Mouse (Mus musculus) large intestine, adult 2 months (tissue): ENCODE results near the gene Rab5if. TPM values are rescaled to one million over a fixed set of nuclear protein-coding genes. Genes with fewer than 3 reads are reported as not detected.
"Not testable (repeated sequence)": the region's sequence is repeated elsewhere in the genome, so short reads cannot be mapped to it uniquely, and the experiment has no call there.

Experiments used
- DNase-seq: peaks from one replicate; pipeline ENCODE4 v3.0.0-alpha.2; 2012; ENCODE audit warnings: low read depth, low spot score
- WGBS: fragments of 180-500 bp; shearing (Covaris S2); methylation state at CpG from one replicate; pipeline ENCODE4 v1.1.7; 2018; 5-methylcytosine and 5-hydroxymethylcytosine counted together
- polyA plus RNA-seq: library from polyadenylated mRNA; depleted of rRNA; stranded (reverse); fragments of >200 nt; gene quantifications from 2 replicates; pipeline ENCODE4 v1.2.3, GENCODE M21; 2012

Rab5if gene
- polyA plus RNA-seq, 1 experiment: 94.1 TPM

DNA sequence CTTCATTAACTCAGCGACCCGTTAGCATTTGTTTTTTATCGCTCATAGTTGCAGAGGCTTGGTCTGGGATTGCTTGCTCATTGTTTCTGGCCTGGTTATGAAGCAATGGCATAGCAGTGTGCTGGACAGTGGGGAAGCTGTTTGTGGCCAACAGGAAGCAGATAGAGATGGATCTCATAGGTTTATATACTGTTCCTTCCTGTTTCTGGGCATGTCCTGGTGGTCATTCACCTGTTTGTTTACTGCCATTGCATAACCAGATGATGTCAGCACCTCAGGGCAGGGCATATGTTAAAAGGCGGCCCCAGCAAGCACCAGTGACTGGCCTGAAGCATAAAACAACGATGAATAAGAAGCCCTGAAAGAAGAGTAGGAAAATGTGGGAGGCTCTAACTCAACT is 12.4 kb upstream of the Rab5if start:
- 54% methylated on average over 5 of the region's 5 CpGs for WGBS

DNA sequence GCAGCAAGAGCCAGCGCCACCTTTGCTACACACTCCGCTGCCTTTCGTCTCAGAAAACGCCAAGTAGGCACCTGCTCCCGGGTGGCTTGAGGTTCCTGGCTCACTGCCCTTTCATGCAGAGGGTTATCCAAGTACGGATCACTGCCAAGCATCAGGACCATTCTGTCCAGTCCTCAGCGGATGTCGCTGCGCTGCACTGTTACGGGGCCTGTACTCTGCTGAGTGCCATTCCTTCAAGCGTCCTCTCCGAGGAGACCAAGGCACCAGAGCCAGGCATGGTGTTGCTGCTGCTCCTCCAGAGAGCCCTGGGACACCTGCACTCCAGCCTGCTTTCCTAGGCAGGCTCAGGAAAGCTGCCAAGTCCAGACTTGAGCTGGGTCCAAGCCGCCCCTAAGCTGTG is 9.3 kb upstream of the Rab5if start:
- 32% methylated on average over 10 of the region's 13 CpGs for WGBS

More for the DNA sequence above, 12.4 kb upstream of the Rab5if start:
- DNase-seq: no peak

GRCm38 (mm10) chr2:156853999-156854771 is 8.7 kb upstream of the Rab5if start:
- 27% methylated on average over 13 of the region's 13 CpGs for WGBS

More for the DNA sequence above, 9.3 kb upstream of the Rab5if start:
- DNase-seq: not testable (repeated sequence)

DNA sequence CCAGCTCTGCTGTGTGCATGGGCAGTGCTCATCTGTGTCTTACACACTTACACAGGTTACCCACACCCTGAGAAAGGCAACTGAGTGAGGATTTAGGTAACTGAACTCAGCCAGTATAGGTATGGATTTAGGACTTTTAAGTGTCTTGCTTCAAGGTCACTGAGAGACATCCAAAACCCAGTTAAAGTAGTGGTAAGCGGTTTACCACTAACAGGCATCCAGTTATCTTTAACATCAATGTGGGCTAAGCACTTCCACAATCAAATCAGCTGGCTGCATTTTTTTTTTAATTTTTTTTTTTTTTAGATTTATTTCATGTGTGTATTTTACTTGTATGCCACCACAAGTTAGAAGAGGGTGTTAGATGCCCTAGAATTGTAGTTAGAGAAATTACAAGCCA is 6.6 kb upstream of the Rab5if start:
- no peak for DNase-seq
- 92% methylated on average over 1 of the region's 1 CpGs for whole genome bisulfite sequencing

More at GRCm38 (mm10) chr2:156853999-156854771, 8.7 kb upstream of the Rab5if start:
- DNase-seq: not testable (repeated sequence)

GRCm38 (mm10) chr2:156857385-156857791 is 5.5 kb upstream of the Rab5if start:
- WGBS: 47% methylated on average over 3 of the region's 3 CpGs
- no peak for DNase-seq

DNA sequence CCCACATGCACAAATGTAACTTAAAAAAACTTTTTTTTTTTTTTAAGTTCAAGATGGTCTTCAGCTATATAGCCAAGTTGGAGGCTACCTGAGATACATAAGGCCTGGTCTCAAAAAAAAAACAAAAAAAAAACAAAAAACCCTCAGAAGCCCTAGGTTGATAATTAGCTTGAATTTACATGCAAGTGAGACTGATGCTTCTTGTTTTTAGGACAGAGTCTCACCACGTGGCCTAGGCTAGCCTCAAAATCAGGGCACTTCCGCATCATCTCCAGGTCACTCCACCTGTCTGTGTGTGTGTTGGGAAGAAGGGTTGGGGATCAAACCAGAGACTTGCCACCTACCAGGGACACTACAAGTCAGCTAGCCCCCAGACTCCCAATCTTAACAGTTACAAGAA is 5.1 kb upstream of the Rab5if start, which contains the start of gene 4930518I15Rik:
Gene 4930518I15Rik, minus strand, starts transcription at position 112 of the 400 bp plus-strand sequence.
- no peak for DNase-seq
- 75% methylated on average over 2 of the region's 2 CpGs for WGBS

- WGBS: 77% methylated on average over 7 of the region's 7 CpGs
- no peak for DNase-seq
Measured at GRCm38 (mm10) chr2:156858671-156859070, 4.3 kb upstream of the Rab5if start.

DNA sequence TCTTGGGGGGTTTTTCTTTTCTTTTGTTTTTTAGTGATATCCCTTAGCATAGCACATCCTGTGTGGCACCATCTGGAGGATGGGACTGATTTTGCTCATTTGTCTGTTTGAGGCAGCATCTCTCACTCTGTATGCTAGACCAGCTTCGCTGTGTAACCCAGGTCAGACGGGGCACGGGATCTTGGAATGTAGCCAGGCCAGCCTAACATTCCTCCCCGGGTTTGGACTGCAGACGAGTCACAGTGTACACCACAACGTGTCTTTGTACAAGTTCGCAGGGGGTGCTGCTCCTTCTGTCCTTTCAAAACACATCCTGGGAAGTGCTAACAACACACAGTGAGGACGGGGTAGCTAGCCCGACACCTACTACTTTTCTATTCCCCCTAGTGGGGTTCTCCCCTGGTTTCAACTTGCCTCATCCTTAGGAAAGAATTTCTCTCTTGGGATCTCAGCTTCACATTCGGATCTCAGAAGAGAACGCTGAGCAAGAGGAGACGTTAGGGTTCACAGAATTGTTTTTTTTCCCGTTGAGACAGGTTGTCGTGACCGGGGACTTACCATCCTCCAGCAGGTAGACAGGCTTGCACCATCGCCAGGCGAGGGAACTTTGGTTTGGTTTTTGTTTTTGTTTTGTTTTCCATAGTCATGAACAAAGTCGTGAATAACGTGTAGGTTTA is 749 bp upstream of the Rab5if start:
- under 1% methylated on average over 19 of the region's 19 CpGs for WGBS
- no peak for DNase-seq

GRCm38 (mm10) chr2:156863487-156864160 is 696 bp downstream of the Rab5if start:
- under 1% methylated on average over 28 of the region's 28 CpGs for WGBS
- DNase-seq: no peak

DNA sequence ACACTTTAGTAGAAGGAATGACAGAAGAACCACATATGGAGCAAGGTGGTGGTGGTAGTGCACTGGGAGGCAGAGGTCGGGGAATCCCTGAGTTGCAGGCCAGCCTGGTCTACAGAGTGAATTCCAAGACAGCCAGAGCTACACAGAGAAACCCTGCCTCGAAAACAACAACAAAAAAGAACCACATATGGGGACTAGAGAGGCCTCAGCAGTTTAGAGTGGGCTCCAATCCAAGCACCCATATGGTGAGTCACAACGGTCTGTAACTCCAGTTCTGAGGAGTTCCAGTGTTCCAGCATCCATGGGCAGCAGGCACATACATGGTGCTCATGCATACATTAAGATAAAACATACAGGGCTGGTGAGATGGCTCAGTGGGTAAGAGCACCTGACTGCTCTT is 1.6 kb downstream of the Rab5if start:
- DNase-seq: no peak
- WGBS: 31% methylated on average over 3 of the region's 3 CpGs

DNA sequence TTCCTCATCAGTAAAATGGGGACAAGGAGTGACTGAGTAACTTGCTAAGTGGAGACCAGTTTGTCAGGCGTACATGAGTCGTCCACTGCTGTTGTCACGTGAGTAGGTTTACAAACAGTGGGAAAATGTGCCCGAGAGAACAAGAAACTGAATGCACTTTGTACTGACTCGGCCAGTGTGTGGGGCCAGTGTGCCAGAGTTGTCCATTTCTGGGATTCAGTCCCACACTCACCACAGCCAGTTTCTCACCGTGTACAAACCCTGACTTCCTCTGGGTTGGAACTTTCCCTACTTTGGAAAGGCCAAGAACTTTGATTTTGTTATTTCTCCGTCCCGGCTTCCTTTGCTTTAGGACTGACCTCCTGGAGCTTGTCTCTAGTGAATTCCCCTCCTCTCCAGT is 6.1 kb downstream of the Rab5if start:
- WGBS: 38% methylated on average over 8 of the region's 8 CpGs
- no peak for DNase-seq

DNA sequence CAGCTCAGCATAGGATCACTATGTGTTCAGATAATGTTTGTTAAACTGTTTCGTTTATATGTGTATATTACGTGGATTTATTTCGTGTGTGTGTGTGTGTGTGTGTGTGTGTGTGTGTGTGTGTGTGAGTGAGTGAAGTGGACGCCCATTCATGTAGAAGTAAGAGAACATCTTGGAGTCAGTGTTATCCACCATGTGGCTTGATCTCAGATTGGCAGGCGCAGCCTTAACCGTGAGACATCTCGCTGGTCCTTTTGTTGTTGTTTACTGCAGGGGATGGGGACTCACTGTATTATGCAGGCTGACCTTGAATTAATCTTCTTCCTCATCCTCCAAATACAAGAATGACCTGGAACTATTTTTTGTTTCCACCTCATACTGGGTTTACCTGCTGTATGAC is 6.6 kb downstream of the Rab5if start:
- DNase-seq: no peak
- 79% methylated on average over 7 of the region's 7 CpGs for WGBS

DNA sequence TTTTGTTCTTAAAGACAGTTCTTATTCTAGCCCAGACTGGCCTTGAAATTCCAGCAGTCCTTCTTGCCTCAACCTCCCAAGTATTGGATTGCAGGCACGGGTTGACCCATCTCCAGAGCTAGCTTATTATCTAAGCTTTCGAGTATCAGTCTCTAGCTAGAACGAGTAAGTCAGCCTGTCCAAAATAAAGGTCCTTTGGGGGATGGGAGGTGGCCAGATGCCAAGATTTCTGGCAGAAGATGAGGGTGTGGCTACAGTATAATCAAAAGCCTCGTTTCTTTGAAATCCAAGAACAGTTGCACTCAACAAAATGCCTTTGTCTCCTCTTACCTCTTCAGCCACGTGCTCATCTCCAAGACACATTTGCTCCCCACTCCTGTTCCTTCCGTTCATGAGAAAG is 7.6 kb downstream of the Rab5if start:
- DNase-seq: no peak
- WGBS: 15% methylated on average over 6 of the region's 6 CpGs

- 28% methylated on average over 5 of the region's 5 CpGs for WGBS
- DNase-seq: no peak
Measured at GRCm38 (mm10) chr2:156873629-156874028, 10.7 kb downstream of the Rab5if start.

DNA sequence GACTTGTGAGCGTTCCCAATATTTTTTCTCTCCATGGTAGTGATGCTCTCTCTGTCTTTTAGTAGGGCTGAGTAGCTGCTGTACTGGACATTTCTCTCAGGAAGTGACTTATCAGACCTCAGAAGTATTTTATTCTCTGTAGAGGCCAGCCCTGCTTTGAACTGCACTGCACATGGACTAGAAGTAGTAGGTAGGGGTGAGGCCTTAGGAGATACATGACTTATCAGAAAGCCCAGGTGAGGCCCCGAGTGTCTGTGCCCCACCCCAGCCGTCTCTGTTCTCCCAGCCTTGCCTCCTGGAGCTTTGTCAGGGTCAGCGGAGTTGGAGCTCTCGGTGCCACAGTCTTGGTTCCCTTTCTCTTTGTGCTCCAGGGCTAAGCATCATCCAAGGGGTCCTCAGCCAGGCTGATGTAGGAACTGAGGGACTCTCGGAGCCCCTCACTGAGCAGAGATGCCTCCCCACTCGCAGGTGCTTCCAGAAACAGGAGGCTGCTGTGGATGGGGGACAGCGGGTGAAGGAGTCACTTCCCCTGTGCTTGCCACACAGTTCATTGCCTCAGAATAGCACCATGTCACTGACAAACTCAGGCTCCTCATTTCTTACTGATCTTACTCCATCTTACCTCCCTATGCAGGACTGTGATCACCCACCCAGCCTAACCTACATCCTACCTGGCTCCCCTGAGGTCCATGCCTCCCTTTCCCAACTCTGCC is 11.3 kb downstream of the Rab5if start:
- WGBS: 78% methylated on average over 8 of the region's 8 CpGs
- no peak for DNase-seq

DNA sequence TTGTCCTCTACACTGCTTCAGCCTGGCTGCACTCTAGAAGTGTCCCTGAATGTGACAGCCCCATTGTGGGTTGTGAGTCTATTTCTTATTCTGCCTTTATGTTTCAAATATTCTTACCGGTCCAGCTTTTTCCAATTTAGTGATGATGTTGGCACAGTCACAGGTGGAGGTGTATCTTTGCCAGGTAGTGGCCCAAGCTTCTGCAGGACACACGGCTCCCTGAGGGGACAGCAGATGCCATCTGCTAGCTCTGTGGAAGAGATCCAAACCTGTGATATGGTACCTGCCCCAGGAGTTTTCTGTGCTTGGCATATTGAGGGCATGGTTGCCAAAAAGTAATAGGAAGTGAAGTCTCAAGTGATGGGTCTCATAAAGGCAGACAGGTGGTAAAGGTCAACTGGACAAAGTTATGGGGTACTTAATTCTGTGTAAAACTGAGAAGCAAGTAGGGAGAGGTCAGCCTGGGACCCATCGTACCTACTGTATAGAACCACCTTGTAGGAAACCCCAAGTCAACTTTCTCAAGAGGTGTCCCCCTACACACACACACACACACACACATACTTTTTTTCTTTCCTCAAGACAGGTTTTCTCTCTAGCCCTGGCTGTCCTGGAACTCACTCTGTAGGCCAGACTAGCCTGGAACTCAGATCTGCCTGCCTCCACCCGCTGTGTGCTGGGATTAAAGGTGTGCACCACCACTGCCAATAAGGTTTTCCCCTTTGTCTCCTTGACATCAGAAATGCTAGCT is 12.0 kb downstream of the Rab5if start:
- whole genome bisulfite sequencing: 86% methylated on average over 4 of the region's 4 CpGs
- no peak for DNase-seq

DNA sequence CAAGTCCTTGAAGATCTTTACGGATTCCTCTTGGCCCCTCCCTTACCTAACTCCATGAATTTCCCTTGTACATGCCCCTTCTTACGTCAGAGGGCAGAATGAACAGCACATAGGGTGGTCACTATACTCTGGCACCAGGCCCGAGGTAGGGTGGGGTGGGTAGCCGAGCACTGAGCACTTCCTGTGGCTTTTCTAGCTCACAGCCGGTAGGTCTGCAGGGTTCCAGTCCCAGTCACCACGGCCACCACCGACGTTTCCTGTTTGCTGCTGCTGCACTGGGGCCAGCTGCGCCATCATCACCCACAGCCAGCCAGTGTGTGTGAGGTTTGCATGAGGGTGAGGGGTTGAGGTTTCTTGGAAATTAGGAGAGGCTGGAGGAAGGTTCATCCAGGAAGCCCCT is 14.8 kb downstream of the Rab5if start:
- no peak for DNase-seq
- 37% methylated on average over 9 of the region's 9 CpGs for WGBS

DNA sequence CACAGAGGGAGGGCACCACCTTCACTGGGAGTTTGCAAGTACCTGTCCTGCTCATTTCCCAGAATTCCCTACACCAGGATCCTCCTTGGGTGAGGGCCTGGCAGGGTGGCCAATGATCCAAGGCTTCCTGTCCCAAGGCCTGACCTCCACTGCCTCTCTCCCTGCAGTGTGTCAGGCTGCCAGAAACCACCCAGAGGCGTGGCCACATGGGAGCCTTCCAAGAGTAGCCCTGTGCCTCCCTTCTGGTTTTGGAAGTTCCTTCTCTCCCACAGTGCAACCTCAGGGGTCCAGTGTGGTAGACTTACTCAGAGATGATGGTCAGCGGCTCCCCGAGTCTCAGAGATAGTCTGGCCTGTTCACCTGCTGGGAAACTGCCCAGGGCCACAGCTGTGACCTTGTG is 16.6 kb downstream of the Rab5if start:
- DNase-seq: no peak
- WGBS: 82% methylated on average over 3 of the region's 3 CpGs

- WGBS: 44% methylated on average over 10 of the region's 10 CpGs
- DNase-seq: no peak
Measured at GRCm38 (mm10) chr2:156882431-156883001, 19.6 kb downstream of the Rab5if start.
